Mouse (Mus musculus): Measurements from ENCODE around the gene Tmem120b. TPM values are rescaled to one million over a fixed set of nuclear protein-coding genes. Genes with fewer than 3 reads are reported as not detected.

Gene Tmem120b
- total and polyA plus RNA-seq, 2 experiments: 2.7 to 3.8 TPM

GRCm38 (mm10) chr5:123045561-123046295 lies 22.5 kb upstream of the Tmem120b start:
- no peak overlapping the region for H3K27ac ChIP-seq (replicated peaks; ENCODE audit: insufficient read depth, low read depth, low read length)
- H3K4me3 ChIP-seq (ENCODE audit: insufficient read depth, low read depth, low read length): no peak overlapping the region
- peak; percentile 63 for DNase-seq (ENCODE audit: extremely low read depth, low read depth, low spot score)
- no peak overlapping the region for H3K9ac ChIP-seq (ENCODE audit: low read depth, low read length)
- H3K36me3 ChIP-seq (ENCODE audit: control insufficient read depth, insufficient read depth, low read length): no peaks in the 10 kb centered on the region
- TF ChIP-seq POLR2A (IDR thresholded peaks at IDR 0.05; ENCODE audit: extremely low read depth, insufficient read depth, low read length) (no peak), CTCF (IDR thresholded peaks at IDR 0.05; ENCODE audit: low read depth, low read length) (peak; percentile 77)
- no peaks in the 10 kb centered on the region for H3K79me2 ChIP-seq (ENCODE audit: control insufficient read depth, insufficient read depth, low read length)
- H3K27me3 ChIP-seq (ENCODE audit: control insufficient read depth, insufficient read depth, low read length): no peaks in the 10 kb centered on the region
- WGBS: 28% methylated on average over 9 of the region's 9 CpGs
- no peaks in the 10 kb centered on the region for H3K4me1 ChIP-seq (ENCODE audit: control insufficient read depth, insufficient read depth, low read length)

DNA sequence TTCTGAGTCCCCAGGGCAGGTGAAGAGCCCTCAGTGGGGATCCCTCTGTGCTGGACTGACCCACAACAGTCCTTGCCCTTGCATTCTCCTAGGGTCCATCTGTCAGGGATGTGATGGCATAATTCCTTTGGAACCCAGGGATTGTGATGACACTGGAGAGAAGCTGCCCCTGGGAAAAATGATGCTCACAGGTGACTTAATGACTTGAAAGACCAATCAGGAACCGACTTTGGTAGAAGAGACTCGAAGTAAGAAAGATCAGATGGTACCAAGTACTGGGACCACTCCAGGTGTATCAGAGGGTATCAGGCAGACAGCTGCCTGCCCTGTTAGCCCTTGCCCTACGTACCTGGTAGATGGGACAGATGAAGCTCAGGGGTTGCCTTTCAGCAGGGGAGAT lies 21.3 kb upstream of the Tmem120b start, which contains the start of gene Morn3:
Gene Morn3 (minus strand): TSS at position 101 of the 400 bp plus-strand sequence.
- no peak for DNase-seq (ENCODE audit: extremely low read depth, low read depth, low spot score)
- no peak within 1 kb of the TSS for H3K27ac ChIP-seq (replicated peaks; ENCODE audit: insufficient read depth, low read depth, low read length)
- H3K9ac ChIP-seq (ENCODE audit: low read depth, low read length): no peak within 1 kb of the TSS
- no peaks in the 10 kb centered on the region for H3K36me3 ChIP-seq (ENCODE audit: control insufficient read depth, insufficient read depth, low read length)
- WGBS: 81% methylated on average over 3 of the region's 3 CpGs
- H3K79me2 ChIP-seq (ENCODE audit: control insufficient read depth, insufficient read depth, low read length): no peaks in the 10 kb centered on the region
- TF ChIP-seq CTCF (IDR thresholded peaks at IDR 0.05; ENCODE audit: low read depth, low read length): no peak
- no peak for TF ChIP-seq POLR2A (IDR thresholded peaks at IDR 0.05; ENCODE audit: extremely low read depth, insufficient read depth, low read length)
- H3K4me1 ChIP-seq (ENCODE audit: control insufficient read depth, insufficient read depth, low read length): no peaks in the 10 kb centered on the region
- H3K27me3 ChIP-seq (ENCODE audit: control insufficient read depth, insufficient read depth, low read length): no peaks in the 10 kb centered on the region
- no peak within 1 kb of the TSS for H3K4me3 ChIP-seq (ENCODE audit: insufficient read depth, low read depth, low read length)

- Histone ChIP-seq H3K9ac (ENCODE audit: low read depth, low read length) (no peak overlapping the region), H3K4me1 (ENCODE audit: control insufficient read depth, insufficient read depth, low read length) (no peaks in the 10 kb centered on the region), H3K27me3 (ENCODE audit: control insufficient read depth, insufficient read depth, low read length) (no peaks in the 10 kb centered on the region), H3K4me3 (ENCODE audit: insufficient read depth, low read depth, low read length) (no peak overlapping the region), H3K27ac (replicated peaks; ENCODE audit: insufficient read depth, low read depth, low read length) (no peak overlapping the region), H3K36me3 (ENCODE audit: control insufficient read depth, insufficient read depth, low read length) (no peaks in the 10 kb centered on the region), H3K79me2 (ENCODE audit: control insufficient read depth, insufficient read depth, low read length) (no peaks in the 10 kb centered on the region)
- DNase-seq (ENCODE audit: extremely low read depth, low read depth, low spot score): no peak
- WGBS: 25% methylated on average over 12 of the region's 12 CpGs
- TF ChIP-seq CTCF (IDR thresholded peaks at IDR 0.05; ENCODE audit: low read depth, low read length) (no peak), POLR2A (IDR thresholded peaks at IDR 0.05; ENCODE audit: extremely low read depth, insufficient read depth, low read length) (no peak)
Measured at GRCm38 (mm10) chr5:123049271-123049670, 18.9 kb upstream of the Tmem120b start.

DNA sequence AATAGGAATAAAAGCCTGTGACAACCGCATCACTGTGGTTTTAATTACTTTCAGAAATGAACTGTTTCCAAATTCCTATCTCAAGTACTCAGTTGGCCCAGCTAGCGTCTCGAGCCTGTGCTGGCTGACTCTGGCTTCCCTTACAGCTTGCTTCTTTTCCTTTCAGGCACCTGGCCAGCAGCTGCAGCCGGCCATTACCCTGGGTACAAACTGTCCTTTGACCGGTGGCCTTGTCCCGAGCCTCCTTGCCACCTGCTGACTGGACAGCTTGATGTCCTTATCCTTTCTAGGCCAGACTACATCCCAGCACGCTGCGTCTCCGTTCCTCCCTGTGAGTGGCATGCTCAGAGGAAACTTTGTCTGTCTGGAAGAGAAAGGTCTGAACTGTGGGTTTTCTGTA lies 17.3 kb upstream of the Tmem120b start:
- DNase-seq (ENCODE audit: extremely low read depth, low read depth, low spot score): no peak
- WGBS: 72% methylated on average over 9 of the region's 9 CpGs

DNA sequence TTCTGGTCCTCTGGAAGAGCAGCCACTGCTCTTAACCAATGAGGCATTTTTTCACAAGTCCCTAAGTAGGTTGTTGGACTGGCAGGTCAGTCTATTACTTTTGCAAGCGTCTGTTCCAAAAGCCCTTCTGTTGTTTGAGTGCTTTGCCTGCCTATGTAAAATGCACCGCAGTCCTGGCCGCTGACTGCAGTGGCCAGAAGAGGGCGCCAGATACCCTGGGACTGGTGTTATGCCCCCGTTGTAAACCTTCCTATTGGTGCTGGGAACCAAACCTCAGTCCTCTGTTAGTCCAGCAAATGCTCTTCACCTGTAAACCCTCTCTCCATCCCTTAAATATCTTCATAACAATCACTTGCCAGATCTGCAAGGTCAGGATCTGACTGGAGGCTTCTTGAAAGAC lies 16.5 kb upstream of the Tmem120b start:
- 89% methylated on average over 5 of the region's 5 CpGs for WGBS
- TF ChIP-seq CTCF (IDR thresholded peaks at IDR 0.05; ENCODE audit: low read depth, low read length): peak; percentile 27; the same call in 1 of the 2 replicates
- TF ChIP-seq POLR2A (IDR thresholded peaks at IDR 0.05; ENCODE audit: extremely low read depth, insufficient read depth, low read length): no peak

More for the DNA sequence above, 17.3 kb upstream of the Tmem120b start:
- Histone ChIP-seq H3K79me2 (ENCODE audit: control insufficient read depth, insufficient read depth, low read length) (no peaks in the 10 kb centered on the region), H3K27me3 (ENCODE audit: control insufficient read depth, insufficient read depth, low read length) (no peaks in the 10 kb centered on the region), H3K4me1 (ENCODE audit: control insufficient read depth, insufficient read depth, low read length) (no peaks in the 10 kb centered on the region), H3K4me3 (ENCODE audit: insufficient read depth, low read depth, low read length) (no peak overlapping the region), H3K9ac (ENCODE audit: low read depth, low read length) (no peak overlapping the region), H3K27ac (replicated peaks; ENCODE audit: insufficient read depth, low read depth, low read length) (no peak overlapping the region), H3K36me3 (ENCODE audit: control insufficient read depth, insufficient read depth, low read length) (no peaks in the 10 kb centered on the region)
- TF ChIP-seq POLR2A (IDR thresholded peaks at IDR 0.05; ENCODE audit: extremely low read depth, insufficient read depth, low read length) (no peak), CTCF (IDR thresholded peaks at IDR 0.05; ENCODE audit: low read depth, low read length) (no peak)

More for the DNA sequence above, 16.5 kb upstream of the Tmem120b start:
- no peak for DNase-seq (ENCODE audit: extremely low read depth, low read depth, low spot score)
- Histone ChIP-seq H3K27ac (replicated peaks; ENCODE audit: insufficient read depth, low read depth, low read length) (no peak overlapping the region), H3K4me1 (ENCODE audit: control insufficient read depth, insufficient read depth, low read length) (no peaks in the 10 kb centered on the region), H3K9ac (ENCODE audit: low read depth, low read length) (no peak overlapping the region), H3K36me3 (ENCODE audit: control insufficient read depth, insufficient read depth, low read length) (no peaks in the 10 kb centered on the region), H3K79me2 (ENCODE audit: control insufficient read depth, insufficient read depth, low read length) (no peaks in the 10 kb centered on the region), H3K27me3 (ENCODE audit: control insufficient read depth, insufficient read depth, low read length) (no peaks in the 10 kb centered on the region), H3K4me3 (ENCODE audit: insufficient read depth, low read depth, low read length) (no peak overlapping the region)
